Mouse (Mus musculus) mesoderm, embryonic 11.5 days (tissue): ENCODE results near the gene Plekha5.
"Not testable (repeated sequence)": the region's sequence is repeated elsewhere in the genome, so short reads cannot be mapped to it uniquely, and the experiment has no call there.

Experiments used
- DNase-seq: peaks from one replicate; pipeline ENCODE4 v3.0.0-alpha.2; 2012; ENCODE audit warnings: low read depth, low spot score

Gene Plekha5

GRCm38 (mm10) chr6:140489570-140489969 lies 65.7 kb downstream of the Plekha5 start:
- no peak for DNase-seq

- no peak for DNase-seq
Measured at GRCm38 (mm10) chr6:140490220-140490619, 66.4 kb downstream of the Plekha5 start.

- no peak for DNase-seq
Measured at GRCm38 (mm10) chr6:140490921-140491537, 67.2 kb downstream of the Plekha5 start.

GRCm38 (mm10) chr6:140492043-140492442 lies 68.2 kb downstream of the Plekha5 start:
- no peak for DNase-seq

- DNase-seq: no peak
Measured at GRCm38 (mm10) chr6:140498074-140498473, 74.2 kb downstream of the Plekha5 start.

- no peak for DNase-seq
Measured at GRCm38 (mm10) chr6:140498958-140499357, 75.1 kb downstream of the Plekha5 start.

GRCm38 (mm10) chr6:140500829-140501228 lies 77.0 kb downstream of the Plekha5 start:
- DNase-seq: not testable (repeated sequence)

- DNase-seq: no peak
Measured at GRCm38 (mm10) chr6:140501841-140502240, 78.0 kb downstream of the Plekha5 start.

GRCm38 (mm10) chr6:140504796-140505195 lies 80.9 kb downstream of the Plekha5 start:
- no peak for DNase-seq

GRCm38 (mm10) chr6:140507605-140508004 lies 83.8 kb downstream of the Plekha5 start:
- no peak for DNase-seq

GRCm38 (mm10) chr6:140508475-140509150 lies 84.8 kb downstream of the Plekha5 start:
- no peak for DNase-seq

GRCm38 (mm10) chr6:140509151-140509530 lies 85.3 kb downstream of the Plekha5 start:
- no peak for DNase-seq

GRCm38 (mm10) chr6:140512016-140512415 lies 88.2 kb downstream of the Plekha5 start:
- no peak for DNase-seq

- DNase-seq: no peak
Measured at GRCm38 (mm10) chr6:140512427-140512826, 88.6 kb downstream of the Plekha5 start.

GRCm38 (mm10) chr6:140514205-140515110 lies 90.6 kb downstream of the Plekha5 start:
- no peak for DNase-seq

GRCm38 (mm10) chr6:140515550-140515949 lies 91.7 kb downstream of the Plekha5 start:
- no peak for DNase-seq

- DNase-seq: no peak
Measured at GRCm38 (mm10) chr6:140516202-140516601, 92.3 kb downstream of the Plekha5 start.

- no peak for DNase-seq
Measured at GRCm38 (mm10) chr6:140517188-140517587, 93.3 kb downstream of the Plekha5 start.

GRCm38 (mm10) chr6:140519019-140519418 lies 95.2 kb downstream of the Plekha5 start:
- DNase-seq: no peak

- DNase-seq: no peak
Measured at GRCm38 (mm10) chr6:140519488-140520159, 95.8 kb downstream of the Plekha5 start.

- DNase-seq: no peak
Measured at GRCm38 (mm10) chr6:140520961-140521360, 97.1 kb downstream of the Plekha5 start.

GRCm38 (mm10) chr6:140521832-140522231 lies 98.0 kb downstream of the Plekha5 start:
- no peak for DNase-seq
